Mouse (Mus musculus): ENCODE data around the gene Fyb2.

Fyb2 gene

DNA sequence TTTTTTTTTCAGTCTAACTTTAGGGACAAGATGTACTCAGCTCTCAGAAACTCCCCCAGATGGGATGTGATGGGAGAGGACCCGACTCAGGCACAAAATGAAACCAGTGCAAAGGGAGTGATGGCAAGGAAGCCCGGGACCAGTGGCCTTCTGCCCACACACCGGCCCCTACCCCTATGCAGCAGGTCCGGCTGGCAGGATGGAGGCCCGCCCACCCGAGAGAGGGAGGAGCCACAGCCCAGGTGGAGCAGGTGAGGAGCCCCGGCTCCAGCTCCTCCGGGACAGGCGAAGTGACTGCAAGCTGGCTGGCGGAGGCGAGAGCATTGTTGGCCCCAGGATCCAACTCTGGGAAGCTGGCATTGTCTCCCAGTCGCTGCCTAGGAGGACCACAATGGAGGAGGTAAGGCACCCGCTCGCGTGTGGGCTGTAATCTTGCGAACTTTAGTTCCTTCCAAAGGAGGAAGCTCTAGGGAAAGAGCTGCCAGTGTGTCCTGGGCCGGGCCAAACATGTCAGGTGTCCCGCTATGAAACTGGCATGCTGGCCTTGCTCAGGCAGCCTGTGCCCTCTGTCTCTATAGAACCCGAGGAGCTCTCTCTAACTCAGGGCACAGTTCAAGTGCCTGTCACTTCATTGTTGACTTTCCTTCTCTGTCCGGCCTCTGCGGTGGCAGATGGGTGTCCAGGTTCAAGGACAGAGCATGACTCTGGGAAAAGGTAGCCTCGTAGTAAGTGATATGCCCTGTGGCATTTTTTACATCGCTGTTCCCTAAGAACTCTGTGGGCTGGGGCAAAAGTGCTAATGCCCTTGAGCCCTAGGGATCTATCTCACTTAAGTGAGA lies at the start of gene Fyb2:
TSS of gene Fyb2 (plus strand) at position 166 of the 839 bp plus-strand sequence.
- DNase-seq (ENCODE audit: low read depth in 2 of 2, low spot score in 2 of 2): no peak

DNA sequence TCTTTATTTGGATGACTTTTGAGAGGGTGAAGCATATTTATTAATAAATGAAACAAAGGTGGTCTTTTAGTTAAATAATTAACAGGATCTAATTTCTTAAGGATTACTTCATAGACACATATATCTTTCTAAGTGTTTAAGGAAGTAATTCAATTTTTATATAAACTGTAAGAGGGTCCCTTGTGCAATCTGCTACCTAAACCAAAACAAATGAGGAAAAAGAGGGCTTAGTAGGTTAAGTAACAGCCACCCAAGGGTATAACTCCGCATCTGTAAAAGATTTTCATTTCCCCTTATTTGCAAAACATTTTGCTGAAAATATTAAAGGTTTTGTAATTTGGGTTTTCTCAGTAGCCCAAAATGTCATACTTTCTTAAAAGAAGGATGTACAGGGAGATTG lies 48.9 kb upstream of the Fyb2 start:
- no peak for DNase-seq (ENCODE audit: low read depth in 2 of 2, low spot score in 2 of 2)

DNA sequence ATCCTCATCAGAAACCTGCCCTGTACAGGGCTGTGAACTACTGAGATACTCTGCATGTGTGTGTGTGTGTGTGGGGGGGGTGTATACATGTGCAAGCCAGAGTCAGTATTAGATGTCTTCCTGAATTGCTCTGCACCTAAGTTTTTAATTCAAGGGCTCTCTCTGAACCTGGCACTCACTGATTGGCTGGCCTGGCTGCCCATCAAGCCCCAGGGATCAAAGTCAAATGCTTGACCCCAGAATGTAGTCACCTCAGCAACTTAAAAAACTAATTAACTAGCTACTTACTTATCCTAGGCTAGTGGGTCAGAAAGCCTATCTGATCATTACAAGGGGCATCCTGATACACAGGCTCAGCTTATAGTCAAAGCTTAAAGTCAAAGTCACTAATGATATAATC lies 43.7 kb upstream of the Fyb2 start:
- no peak for DNase-seq (ENCODE audit: low read depth in 2 of 2, low spot score in 2 of 2)

DNA sequence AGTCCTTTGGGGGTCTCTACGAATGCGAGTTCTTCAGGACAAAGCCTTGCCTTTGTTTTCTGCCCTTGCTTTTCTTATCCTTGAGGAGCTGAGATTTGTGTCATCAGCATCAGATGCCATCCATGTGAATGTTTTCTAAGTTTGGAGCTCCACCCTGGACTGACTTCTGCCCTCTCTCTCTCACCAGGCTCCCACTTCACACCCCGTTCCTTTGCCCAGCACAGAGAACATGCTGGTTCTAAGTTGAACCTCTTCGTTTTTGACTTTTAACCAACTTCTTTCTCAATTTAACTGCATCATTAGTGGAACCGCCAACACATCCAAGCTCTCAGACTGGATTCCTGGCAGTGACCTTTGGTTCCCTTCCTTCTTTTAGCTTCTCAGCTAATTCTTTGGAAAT lies 43.1 kb upstream of the Fyb2 start:
- DNase-seq (ENCODE audit: low read depth in 2 of 2, low spot score in 2 of 2): no peak

DNA sequence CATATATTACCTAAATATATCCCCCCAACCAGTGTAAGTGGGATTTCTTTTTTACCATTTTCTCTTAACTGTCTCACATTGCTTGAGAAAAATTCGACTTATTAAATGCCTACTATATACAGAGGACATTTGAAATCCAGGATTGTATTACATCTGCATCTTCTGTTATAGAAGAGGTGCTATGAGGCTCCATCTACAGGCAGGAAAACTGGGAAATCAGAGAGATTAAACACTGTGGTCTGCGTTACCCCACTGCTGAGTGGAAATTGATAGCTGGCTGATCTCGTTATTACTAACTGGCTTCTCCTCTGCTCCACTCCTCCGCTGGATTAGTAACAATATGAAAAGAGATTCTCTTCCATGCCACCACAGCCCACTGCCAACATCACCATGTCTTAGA lies 37.4 kb upstream of the Fyb2 start:
- no peak for DNase-seq (ENCODE audit: low read depth in 2 of 2, low spot score in 2 of 2)

DNA sequence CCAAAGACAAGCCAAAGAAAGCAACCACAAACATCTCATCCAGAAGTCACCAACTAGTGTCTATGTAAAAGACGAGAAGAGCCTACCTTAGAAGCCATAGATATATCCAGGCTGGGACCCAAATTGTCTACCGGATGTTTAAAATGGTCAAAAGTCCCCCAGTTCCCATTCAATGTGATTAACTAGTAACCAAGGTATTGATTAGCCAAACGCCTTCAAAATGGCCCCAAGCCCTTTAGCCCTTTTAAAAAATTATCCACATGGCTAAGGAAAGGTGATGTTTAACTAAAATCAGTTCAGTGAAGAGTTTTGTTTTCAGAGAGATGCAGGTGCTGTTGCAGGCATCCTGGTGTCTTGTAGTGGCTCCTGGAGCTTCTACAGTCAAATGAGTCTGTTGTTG lies 36.9 kb upstream of the Fyb2 start, which contains the start of gene C8a:
TSS of gene C8a (minus strand) at position 76 of the 400 bp plus-strand sequence.
- no peak for DNase-seq (ENCODE audit: low read depth in 2 of 2, low spot score in 2 of 2)

DNA sequence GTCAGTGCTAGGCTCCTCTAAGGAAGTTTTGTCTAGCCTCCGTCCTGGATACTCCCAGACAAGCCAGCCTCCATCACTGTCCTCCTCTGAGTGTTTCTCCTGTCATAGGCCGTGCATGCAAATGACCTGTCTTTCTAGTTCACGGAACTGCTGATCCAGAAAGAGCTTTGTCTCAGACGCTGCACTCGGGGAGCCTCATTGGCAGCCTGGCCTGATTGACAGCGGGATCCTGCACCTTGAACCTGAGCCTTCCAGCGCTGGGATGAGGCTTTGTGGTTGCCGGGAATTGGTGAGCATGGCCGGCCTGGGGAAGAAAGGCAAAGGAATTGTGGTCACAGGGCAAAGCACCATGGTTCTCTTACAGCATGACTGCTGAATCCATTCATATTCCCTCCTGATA lies 25.8 kb upstream of the Fyb2 start:
- DNase-seq (ENCODE audit: low read depth in 2 of 2, low spot score in 2 of 2): no peak

DNA sequence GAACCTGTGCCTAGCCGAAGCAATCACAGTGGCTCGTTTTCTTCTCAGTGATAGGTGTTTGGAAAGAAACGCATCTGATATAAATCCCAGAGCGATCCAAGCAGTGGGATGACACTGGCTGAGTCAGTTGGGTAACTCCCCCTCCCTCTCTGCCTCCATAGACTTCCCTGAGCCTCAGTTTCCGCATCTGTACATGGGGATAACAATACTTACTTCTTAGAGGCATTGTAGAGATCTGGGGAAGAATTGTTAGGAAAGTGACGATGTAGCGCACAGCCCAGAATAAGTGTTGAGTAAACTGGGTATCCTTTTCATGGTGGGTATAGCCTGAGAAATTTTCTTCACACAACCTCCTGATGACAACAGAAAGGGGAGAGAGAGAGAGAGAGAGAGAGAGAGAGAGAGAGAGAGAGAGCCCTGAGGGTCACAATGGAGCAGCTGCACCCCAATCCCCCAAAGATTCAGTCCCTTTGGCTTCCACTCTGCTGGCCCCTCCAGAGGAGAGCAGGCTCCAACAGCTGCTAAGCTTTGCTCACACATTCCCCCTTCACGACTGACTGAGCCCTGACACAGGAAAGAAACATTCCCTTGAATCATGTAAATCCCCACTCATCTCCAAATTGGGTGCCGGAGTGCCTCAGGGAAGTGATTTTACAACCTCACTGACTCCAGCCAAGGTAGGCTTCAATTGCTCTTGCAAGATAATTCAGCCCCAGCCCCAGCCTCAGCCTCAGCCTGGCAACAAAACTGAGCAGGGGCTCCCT lies 24.6 kb upstream of the Fyb2 start:
- DNase-seq (ENCODE audit: low read depth in 2 of 2, low spot score in 2 of 2): no peak

DNA sequence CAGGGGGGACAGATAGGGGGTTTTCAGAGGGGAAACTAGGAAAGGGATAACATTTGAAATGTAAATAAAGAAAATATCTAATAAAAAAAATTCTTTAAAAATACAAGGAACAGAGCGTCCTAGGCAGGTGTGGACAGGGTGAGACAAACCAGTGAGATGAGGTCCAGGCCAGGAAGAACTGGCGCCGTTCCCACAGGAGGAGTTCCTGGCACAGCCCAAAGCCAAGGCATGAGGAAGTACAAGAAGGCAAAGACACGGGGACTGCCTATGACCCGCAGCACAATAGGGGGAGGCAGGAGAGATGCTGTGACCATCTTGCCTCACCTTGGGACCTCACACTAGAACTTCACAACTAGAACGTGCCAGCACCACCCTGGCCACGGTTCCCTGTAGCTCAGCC lies 21.5 kb upstream of the Fyb2 start:
- no peak for DNase-seq (ENCODE audit: low read depth in 2 of 2, low spot score in 2 of 2)

DNA sequence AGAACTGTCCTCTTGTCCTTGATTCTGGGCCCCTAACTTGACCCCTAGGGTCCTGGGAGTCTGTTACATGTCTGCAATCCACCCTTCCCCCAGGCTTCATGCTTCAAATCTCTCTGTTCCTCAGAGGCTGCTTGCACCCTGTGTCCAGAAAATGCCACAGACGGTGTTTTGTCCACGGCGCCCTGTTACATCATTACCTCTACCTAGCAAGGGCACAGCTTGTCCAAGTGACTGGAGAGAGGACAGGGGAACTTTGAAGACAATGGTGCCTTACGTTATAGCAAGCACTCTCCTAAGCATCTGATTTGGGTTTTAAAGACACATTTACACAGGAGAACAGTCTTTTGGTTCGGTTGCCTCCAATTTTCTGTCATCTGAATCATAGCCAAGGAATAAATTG lies 19.7 kb upstream of the Fyb2 start:
- DNase-seq (ENCODE audit: low read depth in 2 of 2, low spot score in 2 of 2): no peak

DNA sequence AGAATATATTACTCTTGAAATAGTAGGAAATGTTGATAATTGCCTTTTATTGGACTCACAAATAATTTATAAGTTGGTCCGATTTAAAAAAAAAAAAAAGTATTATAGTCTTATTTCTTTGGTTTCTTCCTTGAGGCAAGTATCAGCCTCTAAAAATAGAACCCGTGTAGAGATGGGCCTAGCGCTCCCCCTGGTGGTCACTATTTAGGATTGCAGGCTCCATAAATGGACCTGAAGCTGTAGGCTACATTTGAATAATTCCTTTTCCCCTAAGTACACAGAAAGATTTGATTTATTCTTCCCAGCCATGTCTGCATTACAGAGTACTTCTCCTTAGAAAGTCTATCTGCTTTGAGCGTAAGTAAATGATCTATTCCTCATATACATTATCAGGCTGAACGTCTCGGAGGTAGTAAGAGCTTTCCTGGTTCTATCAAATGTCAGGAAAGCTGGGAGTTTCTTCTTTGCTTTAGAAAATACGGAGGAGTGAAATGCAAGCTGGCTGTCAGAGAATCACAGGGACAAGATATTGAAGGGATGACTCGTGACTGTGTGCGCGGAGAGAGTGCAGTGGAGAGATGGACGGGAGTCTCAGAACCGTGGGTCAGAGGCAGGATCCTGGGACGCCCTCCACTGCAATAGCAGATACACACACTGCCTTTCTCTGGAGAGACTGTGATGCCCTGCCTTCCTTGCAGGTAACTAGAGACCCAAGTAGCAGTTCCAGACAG lies 19.1 kb upstream of the Fyb2 start:
- DNase-seq (ENCODE audit: low read depth in 2 of 2, low spot score in 2 of 2): no peak

DNA sequence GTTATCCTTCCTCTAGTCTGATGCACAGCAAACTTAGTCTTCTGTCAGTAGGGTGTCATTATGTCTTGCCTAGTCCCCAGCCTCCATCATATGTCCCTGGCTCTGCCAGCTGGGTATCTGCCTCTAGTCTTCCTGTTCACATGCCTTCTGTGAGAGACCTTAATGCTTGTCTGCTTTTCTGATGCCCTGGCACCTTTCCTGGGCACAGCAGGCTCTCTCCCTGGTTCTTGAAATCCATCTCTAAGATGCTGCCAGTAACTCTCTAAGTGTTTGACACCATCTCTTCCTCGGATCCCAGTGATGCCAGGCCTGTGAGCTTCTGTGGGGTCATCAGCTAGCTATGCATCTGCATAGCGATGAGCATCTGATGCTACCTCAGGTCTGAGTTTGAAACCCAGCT lies 10.4 kb upstream of the Fyb2 start:
- DNase-seq (ENCODE audit: low read depth in 2 of 2, low spot score in 2 of 2): no peak

DNA sequence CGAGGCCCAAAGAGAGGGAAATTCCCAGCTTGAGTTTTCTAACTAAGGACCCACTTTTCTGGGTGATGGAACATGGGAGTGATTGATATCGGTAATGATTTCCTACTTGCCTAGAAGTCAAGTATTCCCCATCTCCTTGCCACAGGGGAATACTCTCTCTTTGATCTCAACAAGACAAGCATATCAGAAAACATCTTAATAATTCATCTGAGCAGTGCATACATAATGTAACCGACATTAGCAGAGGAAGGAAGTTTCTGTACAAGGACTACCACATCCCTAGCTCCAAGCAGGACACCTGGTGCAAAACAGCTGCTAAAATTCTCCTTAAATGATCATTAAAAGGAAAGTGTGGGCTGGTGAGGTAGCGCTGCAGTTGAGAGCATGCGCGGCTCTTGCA lies 8.2 kb upstream of the Fyb2 start:
- DNase-seq (ENCODE audit: low read depth in 2 of 2, low spot score in 2 of 2): no peak

DNA sequence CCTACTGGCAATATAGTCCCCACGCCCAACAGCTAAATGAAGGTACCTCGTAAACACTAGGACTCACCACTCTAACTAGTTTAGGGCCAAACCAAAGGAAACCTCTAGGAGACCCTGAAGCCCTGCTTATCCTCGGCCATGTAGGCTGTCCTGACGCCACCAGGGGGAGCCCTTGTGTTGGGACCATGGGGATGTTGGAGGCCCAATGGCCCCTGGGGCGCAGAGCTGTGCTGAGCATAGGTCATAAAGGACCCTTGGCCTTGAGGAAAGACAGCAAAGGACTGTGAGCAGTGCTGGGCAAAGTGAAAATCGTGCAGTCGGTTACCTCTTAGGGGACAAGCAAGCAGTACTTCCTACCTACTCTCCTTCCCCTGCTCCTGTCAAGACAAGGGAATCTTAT lies 1.6 kb upstream of the Fyb2 start:
- DNase-seq (ENCODE audit: low read depth in 2 of 2, low spot score in 2 of 2): no peak

DNA sequence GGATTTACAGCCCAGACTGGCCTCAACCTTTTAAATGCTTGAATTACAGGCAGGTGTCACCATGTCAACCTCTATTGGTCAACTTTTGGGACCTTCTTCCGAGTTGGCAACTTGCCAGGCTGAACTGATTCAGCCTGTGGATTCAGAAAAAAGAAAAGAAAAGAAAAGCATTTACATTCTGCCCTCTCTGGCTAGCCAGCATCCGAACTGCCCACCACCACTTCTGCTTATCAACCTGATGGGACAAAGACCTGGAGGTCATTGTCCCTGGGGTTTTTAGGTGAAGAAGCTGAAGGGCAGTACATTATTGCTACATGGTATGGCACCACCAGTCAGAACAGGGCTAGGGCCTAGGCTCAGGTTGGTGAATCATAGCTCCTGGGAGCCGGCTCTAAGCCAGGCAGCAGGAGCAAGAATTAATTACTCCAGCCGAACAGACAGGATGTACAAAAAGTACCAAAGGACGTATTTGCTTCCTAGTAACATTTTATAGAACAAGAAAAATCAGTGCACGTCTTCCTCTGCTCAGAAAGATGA lies 1.5 kb downstream of the Fyb2 start:
- no peak for DNase-seq (ENCODE audit: low read depth in 2 of 2, low spot score in 2 of 2)

DNA sequence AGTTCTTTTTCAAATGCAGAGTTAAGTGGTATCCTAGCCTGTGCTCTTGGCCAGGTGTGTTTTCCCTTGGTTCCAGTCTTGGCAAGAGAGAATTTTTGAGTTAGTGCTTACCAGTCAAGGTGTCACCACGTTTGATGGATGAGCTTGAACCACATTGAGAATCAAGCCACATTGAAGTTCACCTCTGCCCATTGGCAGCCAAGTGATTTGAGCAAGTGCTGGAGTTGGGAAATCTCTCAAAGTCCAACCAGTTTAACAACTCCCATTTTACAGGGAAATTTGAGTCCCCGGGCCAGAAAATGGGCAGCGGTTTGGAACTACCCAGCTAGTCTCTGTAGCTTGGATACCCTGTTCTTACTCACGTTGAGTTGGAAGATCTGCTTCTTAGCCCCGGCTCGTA lies 4.8 kb downstream of the Fyb2 start:
- no peak for DNase-seq (ENCODE audit: low read depth in 2 of 2, low spot score in 2 of 2)

DNA sequence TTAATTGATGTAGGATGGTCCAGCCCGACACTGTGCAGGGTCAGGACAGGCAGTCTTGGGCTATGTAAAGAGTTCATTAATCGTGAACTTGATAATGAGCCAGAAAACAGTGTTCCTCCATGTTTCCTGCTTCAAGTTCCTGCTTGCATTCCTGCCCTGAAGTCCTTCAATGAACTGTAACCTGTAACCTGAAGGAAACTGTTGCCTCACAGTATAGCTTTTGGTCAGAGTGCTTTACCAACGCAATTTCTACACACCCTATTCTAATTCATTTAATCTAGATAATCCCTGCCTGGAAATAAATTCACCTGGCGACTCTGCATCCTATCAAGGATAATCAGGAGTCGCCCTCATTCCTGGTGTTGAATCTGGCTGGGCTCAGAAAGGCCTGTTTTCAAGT lies 12.1 kb downstream of the Fyb2 start:
- DNase-seq (ENCODE audit: low read depth in 2 of 2, low spot score in 2 of 2): no peak

DNA sequence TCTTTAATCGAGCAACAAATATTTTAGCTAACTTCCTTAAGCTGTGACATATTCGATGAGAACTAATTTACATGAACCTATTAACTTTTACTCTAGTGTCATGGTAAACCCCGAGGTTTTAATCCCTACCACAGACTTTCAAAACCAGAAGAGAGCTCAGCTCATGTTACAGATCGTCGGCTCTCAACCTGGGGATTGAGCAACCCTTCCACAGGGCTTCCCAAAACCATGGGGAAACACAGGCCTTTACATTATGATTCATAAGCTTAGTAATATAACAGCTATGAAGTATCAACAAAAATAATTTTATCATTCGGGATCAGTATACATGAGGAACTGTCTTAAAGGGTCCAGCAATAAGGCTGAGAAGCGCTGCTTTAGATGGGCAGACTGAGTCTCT lies 15.9 kb downstream of the Fyb2 start:
- DNase-seq (ENCODE audit: low read depth in 2 of 2, low spot score in 2 of 2): no peak

DNA sequence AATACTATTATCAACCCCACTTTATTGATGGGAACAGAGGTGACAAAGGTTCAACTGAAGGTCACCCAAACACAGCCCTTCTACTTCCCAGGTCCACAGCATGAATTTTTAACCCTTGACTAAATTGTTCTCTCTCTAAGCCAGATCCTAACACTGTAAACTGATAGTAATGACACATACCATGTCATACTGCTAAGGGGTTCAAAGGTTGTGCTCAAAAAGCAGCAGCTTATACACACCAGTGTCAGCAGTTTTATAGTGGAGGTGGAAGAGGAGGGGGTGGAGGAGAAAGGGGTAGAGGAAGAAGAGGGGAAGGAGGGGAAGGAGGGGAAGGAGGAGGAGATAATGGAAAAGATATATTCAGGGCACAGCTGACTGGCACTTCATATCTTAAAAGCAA lies 20.4 kb downstream of the Fyb2 start:
- no peak for DNase-seq (ENCODE audit: low read depth in 2 of 2, low spot score in 2 of 2)

DNA sequence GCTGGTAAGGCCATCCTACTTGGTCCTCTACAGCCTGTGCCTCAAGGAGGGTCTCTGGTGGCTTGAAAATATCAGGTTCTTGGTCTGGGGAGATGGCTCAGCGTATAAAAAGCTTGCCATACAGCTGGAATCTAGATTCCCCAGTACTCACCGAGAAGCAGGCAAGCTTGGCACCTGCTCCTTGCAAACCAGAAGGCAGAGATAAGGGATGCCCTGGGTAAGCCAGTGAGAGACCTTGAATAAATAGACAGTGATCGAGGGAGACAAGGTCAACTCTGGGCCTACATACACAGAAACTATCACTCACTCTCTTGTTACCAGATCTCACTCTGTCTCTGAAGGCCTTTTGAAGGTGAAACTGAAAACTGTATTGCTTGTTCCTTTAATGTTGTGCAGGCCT lies 21.7 kb downstream of the Fyb2 start:
- no peak for DNase-seq (ENCODE audit: low read depth in 2 of 2, low spot score in 2 of 2)

DNA sequence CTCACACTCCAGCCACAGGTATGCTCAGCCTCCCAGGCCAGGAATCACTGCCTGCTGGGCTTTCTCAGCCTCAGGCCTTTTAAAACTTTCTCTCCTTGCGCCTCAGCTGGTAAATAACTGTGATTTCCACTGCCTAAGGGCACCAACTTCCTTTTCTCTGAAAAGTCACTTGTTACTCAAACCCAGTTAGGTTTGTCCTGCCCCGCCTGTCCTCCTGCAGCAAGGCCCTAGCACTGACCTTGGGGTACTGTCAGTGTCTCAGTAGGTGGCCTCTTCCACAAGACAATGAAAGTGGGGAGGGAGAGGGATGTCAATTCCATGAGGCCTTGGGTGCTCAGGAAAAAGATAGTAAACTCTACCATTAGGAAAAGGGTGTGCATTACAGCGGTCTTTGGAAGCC lies 22.2 kb downstream of the Fyb2 start:
- no peak for DNase-seq (ENCODE audit: low read depth in 2 of 2, low spot score in 2 of 2)

DNA sequence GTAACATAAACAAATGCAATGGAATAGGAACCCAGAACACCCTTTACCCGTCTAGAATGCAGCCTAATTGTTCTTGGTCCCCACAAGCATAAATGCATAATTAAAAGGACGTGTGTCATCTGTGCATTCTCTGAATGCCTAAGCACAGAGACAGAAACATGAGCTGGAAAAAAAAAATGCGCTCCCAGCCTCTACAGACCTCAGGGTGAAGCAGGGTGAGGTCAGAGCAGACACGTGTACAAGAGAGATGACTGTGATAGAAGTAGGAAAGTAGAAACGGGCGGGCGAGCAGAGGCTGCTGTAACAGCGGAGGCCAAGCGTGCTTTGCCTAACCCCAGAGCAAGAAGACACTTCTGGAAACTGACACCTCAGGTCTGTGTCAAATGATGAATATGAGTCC lies 22.8 kb downstream of the Fyb2 start:
- DNase-seq (ENCODE audit: low read depth in 2 of 2, low spot score in 2 of 2): no peak

Data from CD8-positive naive resting alpha-beta T cell, adult 2 months (primary cell).